Mouse (Mus musculus) gastrocnemius, postnatal 36 days (tissue): Measurements from ENCODE around the gene Tmem267. TPM values are rescaled to one million over a fixed set of nuclear protein-coding genes. Genes with fewer than 3 reads are reported as not detected.

ENCODE experiments used
- total RNA-seq, 2 experiments: library from RNA; stranded (reverse); gene quantifications; 2 replicates each; pipeline ENCODE4 v1.2.3; 2021

Gene Tmem267
- total RNA-seq, 2 experiments from 2014 or later, result 11.5 TPM

Other genes starting within 250 kb of the Tmem267 start
- 10 to 100 TPM; 82.2 to 89.0 TPM for gene Paip1, start 59.4 kb upstream of the Tmem267 start, total RNA-seq
- 1 to 10 TPM; 4.9 to 6.4 TPM for gene 4833420G17Rik, start 25.3 kb upstream of the Tmem267 start, total RNA-seq
- under 1 TPM; 0.30 to 0.46 TPM for gene 3110070M22Rik, start 344 bp downstream of the Tmem267 start, total RNA-seq
- under 1 TPM; 0.20 to 0.22 TPM for gene Ccl28, start 135.8 kb downstream of the Tmem267 start, total RNA-seq
- gene Hmgcs1, start 202.3 kb downstream of the Tmem267 start, total RNA-seq, result 10 to 100 TPM; 25.6 to 28.7 TPM